Mouse (Mus musculus): ENCODE data around the gene Slc4a2. TPM values are rescaled to one million over a fixed set of nuclear protein-coding genes. Genes with fewer than 3 reads are reported as not detected.

The Slc4a2 gene
- polyA plus RNA-seq, 1 experiment from 2014 or later, result 39.7 TPM

GRCm38 (mm10) chr5:24400911-24401605 is 22.6 kb upstream of the Slc4a2 start:
- Histone ChIP-seq H3K4me3 (no peak overlapping the region), H3K4me1 (replicated peaks) (peaks cover 8% of the 10 kb centered on the region; the same call in 1 of the 2 replicates), H3K27ac (no peak overlapping the region), H3K9me3 (no peaks in the 10 kb centered on the region), H3K27me3 (ENCODE audit: insufficient read depth, poor library complexity, severe bottlenecking) (no peaks in the 10 kb centered on the region), H3K36me3 (peaks cover 68% of the 10 kb centered on the region)
- no peak for DNase-seq (ENCODE audit: low spot score)
- 91% methylated on average over 5 of the region's 5 CpGs for WGBS

- H3K36me3 ChIP-seq, result peaks cover 72% of the 10 kb centered on the region
- DNase-seq (ENCODE audit: low spot score), result no peak
- H3K4me3 ChIP-seq, result no peak overlapping the region
- H3K9me3 ChIP-seq, result no peaks in the 10 kb centered on the region
- peaks cover 8% of the 10 kb centered on the region; the same call in 1 of the 2 replicates for H3K4me1 ChIP-seq (replicated peaks)
- H3K27ac ChIP-seq, result no peak overlapping the region
- no peaks in the 10 kb centered on the region for H3K27me3 ChIP-seq (ENCODE audit: insufficient read depth, poor library complexity, severe bottlenecking)
- WGBS, result 82% methylated on average over 9 of the region's 9 CpGs
These were observed 21.7 kb upstream of the Slc4a2 start for GRCm38 (mm10) chr5:24401969-24402368.

DNA sequence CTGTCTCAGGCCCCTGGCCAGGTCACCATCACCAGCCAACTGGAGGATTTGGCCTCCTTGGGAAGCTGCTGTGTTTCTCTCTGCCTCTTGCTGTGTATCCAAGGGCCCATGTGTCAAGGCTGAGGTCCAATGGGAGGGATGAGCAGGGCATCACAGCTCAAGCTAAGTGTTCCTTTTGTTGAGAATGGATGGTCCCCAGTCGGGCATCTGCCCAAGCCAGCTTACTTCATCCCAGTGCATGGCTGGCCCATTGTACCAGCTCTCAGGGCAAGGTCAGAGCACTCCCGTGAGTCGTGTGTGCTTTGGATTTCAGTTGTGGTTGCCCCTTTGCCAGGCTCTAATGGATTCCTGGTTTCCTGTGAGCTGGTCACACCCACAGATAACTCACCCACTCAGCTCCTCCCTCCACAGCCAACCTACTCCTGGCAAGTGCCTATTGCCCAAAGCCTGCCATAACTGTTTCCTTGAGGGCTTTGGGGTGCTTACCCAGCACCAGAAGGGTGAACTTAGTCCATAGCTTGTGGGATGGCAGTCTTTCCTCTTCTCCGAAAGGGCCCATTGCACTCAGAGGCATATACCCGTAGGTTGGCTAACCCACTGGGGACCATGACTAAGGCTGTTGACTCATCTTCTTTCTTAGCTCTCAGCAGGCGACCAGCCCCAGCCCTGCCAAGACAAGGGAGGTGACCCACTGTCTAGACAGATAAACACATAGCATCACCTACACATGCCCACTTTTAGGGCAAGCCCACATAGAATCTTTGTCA is 18.9 kb upstream of the Slc4a2 start:
- H3K27me3 ChIP-seq (ENCODE audit: insufficient read depth, poor library complexity, severe bottlenecking), result no peaks in the 10 kb centered on the region
- H3K4me3 ChIP-seq, result no peak overlapping the region
- no peak overlapping the region for H3K27ac ChIP-seq
- H3K9me3 ChIP-seq, result no peaks in the 10 kb centered on the region
- DNase-seq (ENCODE audit: low spot score), result no peak
- H3K36me3 ChIP-seq, result peaks cover 93% of the 10 kb centered on the region
- H3K4me1 ChIP-seq (replicated peaks), result peaks cover 7% of the 10 kb centered on the region; the same call in 1 of the 2 replicates
- WGBS, result 78% methylated on average over 6 of the region's 6 CpGs

DNA sequence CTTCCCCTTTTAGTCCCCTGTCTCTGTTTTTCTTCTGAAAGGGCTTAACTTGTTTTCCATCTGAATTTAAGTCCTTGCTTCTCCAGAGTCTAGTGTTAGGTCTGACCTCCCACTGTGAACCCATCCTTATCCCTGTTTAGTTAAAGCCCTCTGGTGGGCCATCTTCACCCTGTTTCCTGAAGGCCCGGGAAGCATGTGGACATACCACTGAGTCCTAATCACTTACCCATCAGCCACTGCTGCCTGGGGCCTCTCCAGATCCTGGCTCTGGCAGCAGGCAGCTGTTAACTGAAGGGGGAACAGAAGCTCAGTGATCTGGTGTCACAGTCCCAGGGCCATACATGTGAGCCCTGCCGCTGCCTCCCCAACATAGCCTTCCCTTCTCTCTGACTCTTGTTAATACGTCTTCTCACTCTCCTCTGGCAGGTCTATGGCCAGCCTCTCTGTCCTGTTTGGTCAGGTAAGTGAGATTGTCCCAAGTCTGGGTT is 18.2 kb upstream of the Slc4a2 start:
- Histone ChIP-seq H3K27ac (no peak overlapping the region), H3K36me3 (peaks cover 86% of the 10 kb centered on the region), H3K9me3 (no peaks in the 10 kb centered on the region), H3K4me1 (replicated peaks) (peaks cover under 1% of the 10 kb centered on the region; the same call in 1 of the 2 replicates), H3K4me3 (no peak overlapping the region), H3K27me3 (ENCODE audit: insufficient read depth, poor library complexity, severe bottlenecking) (no peaks in the 10 kb centered on the region)
- DNase-seq (ENCODE audit: low spot score), result no peak
- WGBS, result 69% methylated on average over 3 of the region's 3 CpGs

DNA sequence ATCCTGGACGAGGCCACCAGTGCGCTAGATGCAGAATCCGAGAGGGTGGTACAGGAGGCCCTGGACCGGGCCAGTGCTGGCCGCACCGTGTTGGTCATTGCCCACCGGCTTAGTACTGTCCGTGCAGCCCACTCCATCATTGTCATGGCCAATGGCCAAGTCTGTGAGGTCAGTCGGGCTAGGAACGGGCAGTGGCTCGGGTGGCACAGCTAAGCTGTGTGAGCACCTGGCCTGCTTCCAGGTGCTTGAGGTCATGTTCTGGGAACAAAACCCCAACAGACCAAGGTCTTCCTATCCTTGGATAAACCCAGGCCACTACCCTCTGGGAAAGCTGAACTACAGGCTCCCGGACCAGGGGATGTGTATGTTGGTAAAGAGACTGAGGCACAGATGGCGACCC is 15.0 kb upstream of the Slc4a2 start:
- H3K4me3 ChIP-seq, result no peak overlapping the region
- DNase-seq (ENCODE audit: low spot score), result no peak
- WGBS, result 94% methylated on average over 13 of the region's 13 CpGs
- no peaks in the 10 kb centered on the region for H3K9me3 ChIP-seq
- 0 out of 2 replicates have a peak, but pooled peaks cover 2% of the 10 kb centered on the region for H3K27me3 ChIP-seq (ENCODE audit: insufficient read depth, poor library complexity, severe bottlenecking)
- H3K27ac ChIP-seq, result no peak overlapping the region
- peaks cover 55% of the 10 kb centered on the region for H3K36me3 ChIP-seq
- peaks cover 8% of the 10 kb centered on the region for H3K4me1 ChIP-seq (replicated peaks)

GRCm38 (mm10) chr5:24409466-24409865 is 14.2 kb upstream of the Slc4a2 start:
- Histone ChIP-seq H3K4me1 (replicated peaks) (peaks cover 11% of the 10 kb centered on the region), H3K27me3 (ENCODE audit: insufficient read depth, poor library complexity, severe bottlenecking) (0 out of 2 replicates have a peak, but pooled peaks cover 9% of the 10 kb centered on the region), H3K27ac (no peak overlapping the region), H3K9me3 (no peaks in the 10 kb centered on the region), H3K36me3 (peaks cover 48% of the 10 kb centered on the region), H3K4me3 (no peak overlapping the region)
- DNase-seq (ENCODE audit: low spot score), result no peak
- WGBS, result 78% methylated on average over 2 of the region's 2 CpGs

DNA sequence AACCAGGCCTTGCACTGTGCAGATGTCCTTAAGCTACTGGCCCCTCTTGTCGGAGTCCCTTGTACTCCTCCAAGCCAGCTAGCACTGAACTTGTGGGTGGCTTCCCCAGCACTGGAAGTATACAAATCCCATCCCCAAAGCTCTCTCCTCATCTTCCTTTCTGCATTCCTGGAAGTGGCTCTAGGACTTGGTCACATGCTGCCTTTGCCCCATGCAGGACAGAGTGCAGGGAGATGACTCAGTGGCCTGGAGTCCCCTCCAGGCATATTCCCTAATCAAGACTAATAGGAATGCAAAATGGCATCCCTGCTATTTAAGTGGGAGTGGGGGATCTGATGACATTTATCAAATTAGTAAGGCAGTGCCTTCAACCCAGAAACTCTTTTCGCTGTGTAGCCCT is 11.6 kb upstream of the Slc4a2 start:
- 86% methylated on average over 2 of the region's 2 CpGs for WGBS
- Histone ChIP-seq H3K27me3 (ENCODE audit: insufficient read depth, poor library complexity, severe bottlenecking) (peaks cover 13% of the 10 kb centered on the region; the same call in 1 of the 2 replicates), H3K4me3 (no peak overlapping the region), H3K4me1 (replicated peaks) (peaks cover 24% of the 10 kb centered on the region), H3K9me3 (no peaks in the 10 kb centered on the region), H3K27ac (no peak overlapping the region), H3K36me3 (peaks cover 23% of the 10 kb centered on the region)
- DNase-seq (ENCODE audit: low spot score), result no peak

DNA sequence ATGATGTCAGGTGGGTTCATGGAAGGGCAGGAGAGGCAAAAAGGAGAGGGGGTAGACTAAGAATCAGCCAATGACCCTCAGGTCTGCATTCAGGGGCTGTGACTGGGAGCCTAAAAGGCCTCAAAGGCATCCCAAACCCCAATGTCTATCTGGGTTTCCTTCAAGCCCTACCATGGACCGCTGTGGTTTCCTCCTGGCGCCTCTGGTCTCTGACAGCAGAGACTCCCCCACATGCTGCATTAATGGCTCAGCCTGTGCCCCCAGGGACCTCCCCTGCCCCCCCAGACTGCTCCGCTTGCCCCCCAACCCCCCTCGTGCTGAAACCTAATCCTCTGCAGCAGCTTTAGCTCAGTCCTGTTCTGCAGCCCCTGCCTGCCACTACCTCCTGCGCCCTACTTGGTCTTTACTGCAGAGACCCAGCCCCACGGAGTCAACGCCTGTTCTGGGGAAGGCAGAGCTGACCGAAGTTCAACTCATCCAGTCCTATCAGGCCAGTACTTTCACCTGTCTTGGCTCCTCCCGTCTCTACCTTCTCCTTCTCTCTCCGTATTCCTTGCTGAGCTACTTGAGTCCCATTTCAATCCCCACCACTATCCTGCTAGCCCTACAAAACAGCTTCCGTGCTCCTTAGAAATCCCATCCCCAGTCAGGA is 10.5 kb upstream of the Slc4a2 start, which contains the start of gene Asic3:
TSS of gene Asic3 (plus strand) at position 351 of the 652 bp plus-strand sequence.
- Histone ChIP-seq H3K4me3 (no peak within 1 kb of the TSS), H3K27ac (0 out of 2 replicates have a peak within 1 kb of the TSS, but pooled peaks have one; percentile 24), H3K9me3 (no peaks in the 10 kb centered on the region), H3K36me3 (peaks cover 19% of the 10 kb centered on the region), H3K4me1 (replicated peaks) (peaks cover 24% of the 10 kb centered on the region), H3K27me3 (ENCODE audit: insufficient read depth, poor library complexity, severe bottlenecking) (peaks cover 15% of the 10 kb centered on the region; the same call in 1 of the 2 replicates)
- WGBS, result 49% methylated on average over 11 of the region's 11 CpGs
- DNase-seq (ENCODE audit: low spot score), result peak; percentile 7

DNA sequence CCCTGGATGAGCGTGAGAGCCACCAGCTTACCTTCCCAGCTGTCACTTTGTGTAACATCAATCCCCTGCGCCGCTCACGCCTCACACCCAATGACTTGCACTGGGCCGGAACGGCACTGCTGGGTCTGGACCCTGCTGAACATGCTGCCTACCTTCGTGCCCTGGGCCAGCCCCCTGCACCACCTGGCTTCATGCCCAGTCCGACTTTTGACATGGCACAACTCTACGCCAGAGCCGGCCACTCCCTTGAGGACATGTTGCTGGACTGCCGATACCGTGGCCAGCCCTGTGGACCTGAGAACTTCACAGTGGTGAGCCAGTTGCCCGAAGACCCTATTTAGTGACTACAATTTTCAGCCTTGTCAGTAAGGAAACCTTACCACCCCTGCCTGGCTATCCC is 9.7 kb upstream of the Slc4a2 start:
- no peak overlapping the region for H3K27ac ChIP-seq
- DNase-seq (ENCODE audit: low spot score), result no peak
- H3K4me1 ChIP-seq (replicated peaks), result peaks cover 24% of the 10 kb centered on the region
- H3K27me3 ChIP-seq (ENCODE audit: insufficient read depth, poor library complexity, severe bottlenecking), result peaks cover 15% of the 10 kb centered on the region; the same call in 1 of the 2 replicates
- no peaks in the 10 kb centered on the region for H3K9me3 ChIP-seq
- WGBS, result 86% methylated on average over 13 of the region's 13 CpGs
- H3K36me3 ChIP-seq, result peaks cover 19% of the 10 kb centered on the region
- H3K4me3 ChIP-seq, result no peak overlapping the region

DNA sequence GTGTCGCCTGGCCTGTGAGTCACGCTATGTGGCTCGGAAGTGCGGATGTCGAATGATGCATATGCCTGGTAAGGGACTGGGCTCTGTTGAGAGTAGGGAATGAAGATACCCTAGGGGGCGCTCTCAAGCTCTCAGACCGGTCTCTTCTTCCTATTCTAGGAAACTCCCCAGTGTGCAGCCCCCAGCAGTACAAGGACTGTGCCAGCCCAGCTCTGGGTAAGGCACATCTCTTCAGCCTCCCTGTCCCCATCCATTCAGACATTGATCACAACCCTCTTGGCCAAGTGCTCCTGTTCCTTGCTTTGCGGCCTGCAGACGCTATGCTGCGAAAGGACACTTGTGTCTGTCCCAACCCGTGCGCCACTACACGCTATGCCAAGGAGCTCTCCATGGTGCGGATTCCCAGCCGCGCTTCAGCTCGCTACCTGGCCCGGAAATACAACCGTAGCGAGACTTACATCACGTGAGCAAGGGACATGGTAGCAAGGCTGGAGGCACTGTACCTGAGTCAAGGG is 7.4 kb upstream of the Slc4a2 start:
- no peak overlapping the region for H3K4me3 ChIP-seq
- peak; percentile 65 for DNase-seq (ENCODE audit: low spot score)
- H3K4me1 ChIP-seq (replicated peaks), result peaks cover 24% of the 10 kb centered on the region
- peaks cover 15% of the 10 kb centered on the region; the same call in 1 of the 2 replicates for H3K27me3 ChIP-seq (ENCODE audit: insufficient read depth, poor library complexity, severe bottlenecking)
- peaks cover 37% of the 10 kb centered on the region for H3K36me3 ChIP-seq
- no peak overlapping the region; the same call in 1 of the 2 replicates for H3K27ac ChIP-seq
- no peaks in the 10 kb centered on the region for H3K9me3 ChIP-seq
- WGBS, result 5% methylated on average over 21 of the region's 21 CpGs

DNA sequence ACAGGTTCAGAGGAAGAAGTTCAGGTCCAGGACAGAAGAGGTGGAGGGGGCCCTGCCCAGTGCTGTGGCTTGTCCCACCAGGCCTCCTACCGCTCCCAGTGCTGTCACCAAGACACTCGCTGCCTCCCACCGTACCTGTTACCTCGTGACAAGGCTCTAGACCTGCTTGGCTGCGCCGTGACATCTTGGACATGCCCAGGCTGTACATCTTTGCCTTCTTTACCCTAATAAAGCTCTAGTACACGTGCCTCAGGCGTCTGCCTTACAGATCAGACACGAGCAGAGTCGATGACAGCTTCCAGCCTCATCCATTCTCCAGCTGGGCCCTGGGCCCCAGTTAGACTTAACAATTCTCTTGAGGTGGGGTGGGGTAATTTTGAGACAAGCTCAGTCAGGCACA is 6.0 kb upstream of the Slc4a2 start:
- no peak for DNase-seq (ENCODE audit: low spot score)
- WGBS, result 91% methylated on average over 10 of the region's 10 CpGs
- Histone ChIP-seq H3K4me3 (no peak overlapping the region), H3K27ac (no peak overlapping the region), H3K36me3 (peaks cover 41% of the 10 kb centered on the region), H3K4me1 (replicated peaks) (peaks cover 30% of the 10 kb centered on the region), H3K27me3 (ENCODE audit: insufficient read depth, poor library complexity, severe bottlenecking) (peaks cover 15% of the 10 kb centered on the region; the same call in 1 of the 2 replicates), H3K9me3 (no peaks in the 10 kb centered on the region)

DNA sequence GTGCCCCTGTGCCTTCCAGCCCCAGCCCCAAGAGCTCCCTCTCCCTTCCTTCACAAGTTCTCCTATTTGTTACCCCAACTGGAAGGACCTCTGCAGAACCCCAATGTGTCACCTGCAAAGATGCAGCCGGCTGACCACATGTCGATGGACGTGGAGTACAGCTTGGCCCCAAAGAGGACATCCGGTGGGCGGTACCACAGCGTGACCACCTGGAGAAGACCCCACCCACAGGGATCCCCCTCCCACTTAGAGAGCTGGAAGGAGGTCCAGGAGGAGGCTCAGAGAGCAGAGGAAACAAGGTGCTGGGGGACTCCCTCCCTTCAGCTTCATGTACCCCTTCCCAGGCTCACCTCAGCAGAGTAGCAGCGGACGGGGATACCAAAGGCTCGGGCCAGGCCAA is 3.3 kb upstream of the Slc4a2 start:
- Histone ChIP-seq H3K4me1 (replicated peaks) (peaks cover 44% of the 10 kb centered on the region), H3K4me3 (no peak overlapping the region), H3K9me3 (no peaks in the 10 kb centered on the region), H3K27me3 (ENCODE audit: insufficient read depth, poor library complexity, severe bottlenecking) (peaks cover 6% of the 10 kb centered on the region; the same call in 1 of the 2 replicates), H3K36me3 (peaks cover 41% of the 10 kb centered on the region), H3K27ac (no peak overlapping the region)
- no peak for DNase-seq (ENCODE audit: low spot score)
- WGBS, result 84% methylated on average over 9 of the region's 9 CpGs
